Mouse (Mus musculus): ENCODE results near the gene P2rx7.

The P2rx7 gene

DNA sequence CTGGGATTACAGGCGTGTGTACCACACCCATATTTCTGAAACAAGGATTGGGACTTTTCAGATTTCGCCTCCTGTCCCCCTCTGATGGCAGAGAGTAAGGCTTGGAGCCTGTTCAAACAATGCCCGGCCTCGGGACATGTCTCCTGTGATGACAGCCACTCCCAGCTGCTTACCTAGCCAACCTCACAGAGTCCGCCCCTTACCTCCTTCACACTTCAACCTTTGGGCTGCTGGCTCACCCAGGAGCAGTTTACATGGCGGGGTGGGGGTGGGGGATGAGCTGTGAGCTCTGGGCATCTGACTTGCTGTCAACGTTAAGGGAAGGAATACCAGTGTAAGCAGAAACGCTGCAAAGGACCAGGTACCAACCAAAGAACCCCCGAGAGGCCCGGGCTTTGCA is 87.1 kb downstream of the P2rx7 start:
- DNase-seq (ENCODE audit: low spot score in 2 of 2) = no peak

DNA sequence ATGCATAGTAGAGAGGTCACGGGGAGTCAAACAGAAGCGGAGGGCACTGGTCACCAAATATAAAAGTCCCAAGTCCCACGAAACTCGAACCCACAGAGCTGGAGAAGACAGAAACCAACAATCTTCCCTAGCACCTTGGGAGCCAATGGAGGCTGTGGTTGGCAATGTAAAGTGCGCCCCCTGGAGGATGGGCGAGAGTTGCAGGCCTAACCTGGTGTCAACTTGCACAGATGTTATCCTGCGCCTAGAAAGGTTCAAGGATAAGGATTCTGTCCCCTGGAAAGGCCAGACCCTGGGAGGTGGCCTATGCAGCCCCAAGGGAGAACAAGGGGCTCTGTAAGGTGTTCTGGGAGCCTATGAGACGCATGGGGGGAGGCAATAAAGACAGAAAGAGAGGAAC is 87.6 kb downstream of the P2rx7 start:
- DNase-seq (ENCODE audit: low spot score in 2 of 2) = peak; percentile 29 to 64

DNA sequence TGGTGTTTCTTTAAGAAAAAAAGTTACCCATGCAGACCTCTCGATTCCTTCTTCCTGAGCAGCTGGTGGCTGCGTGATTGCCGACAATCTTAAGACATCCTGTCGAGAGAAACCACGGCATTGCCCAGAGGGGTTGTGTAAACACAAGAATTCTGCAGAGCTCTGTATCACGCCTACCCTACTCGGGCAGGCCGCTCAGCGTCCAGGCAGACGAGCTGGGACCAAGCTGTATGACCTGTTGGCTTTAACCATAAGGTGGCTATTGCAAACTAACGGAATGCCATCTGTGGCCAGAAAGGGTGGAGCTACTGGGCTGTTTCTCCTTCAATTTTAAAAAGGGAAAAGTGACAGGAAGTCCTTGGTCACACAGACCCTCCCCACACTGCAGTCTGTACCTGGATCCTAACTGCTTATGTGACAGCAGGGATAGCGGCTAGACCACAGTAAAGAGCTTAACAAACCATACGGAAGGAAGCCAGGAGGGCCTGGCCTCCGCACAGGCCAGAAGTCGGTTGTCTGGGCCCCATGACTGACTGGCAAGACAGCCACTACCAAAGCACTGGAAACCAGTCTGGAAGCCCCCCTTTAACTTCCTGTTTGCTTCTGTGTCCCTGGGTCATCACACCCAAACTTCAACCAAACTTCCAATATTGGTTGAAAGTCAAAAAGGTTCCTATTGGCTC is 88.4 kb downstream of the P2rx7 start:
- DNase-seq (ENCODE audit: low spot score in 2 of 2) = peak; percentile 23 to 46

DNA sequence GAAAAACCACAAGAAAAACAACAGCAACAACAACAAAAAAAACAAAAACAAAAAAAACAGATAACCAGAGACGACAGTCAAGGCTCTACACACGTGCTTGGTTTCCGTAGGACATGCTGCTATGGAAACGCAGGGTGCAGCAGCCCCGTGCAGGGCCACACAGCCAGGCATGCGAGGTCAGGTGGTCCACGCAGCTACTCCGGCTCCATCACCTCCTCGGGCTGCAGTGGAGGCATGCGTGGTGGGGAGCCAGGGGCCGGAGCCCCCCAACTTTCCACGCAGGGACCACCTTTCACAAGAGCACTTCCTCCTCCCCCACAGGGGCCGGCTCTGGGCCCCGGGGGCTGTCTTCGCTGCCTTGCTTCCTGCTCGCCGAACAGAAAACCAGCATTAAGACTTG is 90.2 kb downstream of the P2rx7 start:
- no peak for DNase-seq (ENCODE audit: low spot score in 2 of 2)

DNA sequence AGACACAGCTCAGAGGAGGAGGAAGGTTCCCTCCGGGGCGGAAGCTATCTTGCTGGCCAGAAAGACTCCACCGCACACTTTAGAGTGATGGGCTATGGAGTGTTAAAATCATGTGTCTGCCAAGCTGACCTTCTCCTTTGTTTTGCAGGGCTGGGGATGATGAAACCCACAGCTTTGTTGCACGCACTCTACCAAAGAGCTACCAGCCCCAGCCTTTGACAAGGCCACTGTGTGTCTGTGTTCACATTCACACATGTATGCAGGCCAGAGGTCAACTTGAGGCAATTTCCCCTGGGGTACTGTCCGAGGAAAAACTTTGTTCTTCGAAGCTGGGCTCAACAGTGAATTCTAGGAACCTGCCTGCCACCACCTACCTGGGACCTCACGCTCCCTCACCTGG is 92.1 kb downstream of the P2rx7 start:
- no peak for DNase-seq (ENCODE audit: low spot score in 2 of 2)

DNA sequence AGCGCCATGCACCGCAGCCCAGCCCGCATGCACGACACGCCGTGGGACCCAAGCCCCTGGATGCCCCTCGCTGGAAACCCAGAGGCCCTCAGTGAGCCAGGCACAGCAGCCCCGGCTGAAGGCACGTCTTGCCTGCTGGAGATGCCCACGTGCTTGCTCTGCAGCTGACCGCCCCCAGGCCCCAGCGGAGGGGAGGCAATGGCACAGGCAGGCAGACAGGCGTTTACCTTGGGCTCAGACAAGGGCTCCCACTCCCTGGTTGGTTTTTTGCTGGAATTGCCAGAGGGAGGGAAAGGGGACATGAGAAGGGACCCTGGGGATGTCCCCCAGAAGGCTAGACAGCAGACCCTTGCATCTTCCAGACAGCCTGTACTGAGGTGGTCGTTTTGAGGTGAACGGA is 93.0 kb downstream of the P2rx7 start:
- DNase-seq (ENCODE audit: low spot score in 2 of 2) = no peak

Data from heart, adult 9 months (tissue).